Mouse (Mus musculus): Measurements from ENCODE around the gene Gm49318. TPM values are rescaled to one million over a fixed set of nuclear protein-coding genes. Genes with fewer than 3 reads are reported as not detected.
A peak's percentile ranks its signal among the peaks of the same experiment; 100 is the strongest.

The Gm49318 gene
- polyA plus RNA-seq, 1 experiment from 2014 or later = not detected

DNA sequence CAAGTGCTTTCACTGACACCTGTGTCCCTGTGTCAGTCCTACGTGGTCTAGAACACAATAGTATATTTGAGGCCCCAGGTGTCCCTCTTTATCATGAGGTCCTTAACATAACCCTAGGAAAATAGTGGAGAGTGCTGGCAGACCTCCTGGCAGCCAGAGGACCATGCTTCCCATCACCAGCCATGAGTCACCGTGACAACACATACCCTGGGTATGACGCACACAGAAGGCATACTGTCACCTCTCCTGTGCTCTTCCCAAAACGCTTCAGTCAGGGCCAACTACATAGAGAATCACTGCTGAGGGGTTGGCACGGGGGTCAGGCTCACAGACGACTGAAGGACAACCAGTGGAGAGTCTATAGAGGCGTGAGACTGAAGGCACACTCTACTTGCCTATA, 18.9 kb upstream of the Gm49318 start:
- Histone ChIP-seq H3K4me3 (replicated peaks; ENCODE audit: low read depth, low read length) (no peak overlapping the region), H3K9me3 (replicated peaks; ENCODE audit: low read length) (no peaks in the 10 kb centered on the region), H3K36me3 (ENCODE audit: insufficient read depth, low read length) (no peaks in the 10 kb centered on the region), H3K27me3 (ENCODE audit: insufficient read depth, low read length) (no peaks in the 10 kb centered on the region), H3K27ac (no peak overlapping the region), H3K4me2 (ENCODE audit: low read length) (no peak overlapping the region), H3K4me1 (replicated peaks; ENCODE audit: insufficient read depth, low read length) (no peaks in the 10 kb centered on the region), H3K9ac (ENCODE audit: low read depth, low read length) (no peak overlapping the region)
- no peak for ATAC-seq (replicated peaks; ENCODE audit: low FRiP score, low read depth)
- WGBS = 85% methylated on average over 7 of the region's 7 CpGs
- no peak for TF ChIP-seq CTCF (IDR thresholded peaks at IDR 0.05; ENCODE audit: low read depth)
- DNase-seq (ENCODE audit: low spot score) = no peak

DNA sequence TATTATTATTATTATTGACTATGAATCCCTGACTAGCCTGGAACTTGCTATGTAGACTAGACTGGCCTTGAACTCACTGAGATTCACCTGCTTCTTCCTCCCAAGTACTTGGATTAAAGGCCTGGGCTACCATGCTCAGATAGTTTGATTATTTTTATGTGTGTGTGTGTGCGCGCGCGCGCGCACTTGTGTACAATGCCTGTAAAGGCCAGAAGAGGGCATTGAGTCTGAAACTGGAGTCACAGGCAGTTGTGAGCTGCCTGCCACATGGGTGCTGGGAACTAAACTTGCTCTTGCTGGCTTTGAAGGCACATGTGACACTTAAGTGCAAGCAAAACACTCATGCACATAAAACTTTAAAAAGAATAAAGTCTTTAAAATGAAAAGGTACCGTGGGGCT, 18.2 kb upstream of the Gm49318 start:
- no peaks in the 10 kb centered on the region for H3K9me3 ChIP-seq (replicated peaks; ENCODE audit: low read length)
- H3K27me3 ChIP-seq (ENCODE audit: insufficient read depth, low read length) = no peaks in the 10 kb centered on the region
- ATAC-seq (replicated peaks; ENCODE audit: low FRiP score, low read depth) = no peak
- H3K9ac ChIP-seq (ENCODE audit: low read depth, low read length) = no peak overlapping the region
- H3K27ac ChIP-seq = no peak overlapping the region
- no peak for TF ChIP-seq CTCF (IDR thresholded peaks at IDR 0.05; ENCODE audit: low read depth)
- no peak overlapping the region for H3K4me2 ChIP-seq (ENCODE audit: low read length)
- H3K36me3 ChIP-seq (ENCODE audit: insufficient read depth, low read length) = no peaks in the 10 kb centered on the region
- DNase-seq (ENCODE audit: low spot score) = no peak
- WGBS = 94% methylated on average over 7 of the region's 7 CpGs
- H3K4me3 ChIP-seq (replicated peaks; ENCODE audit: low read depth, low read length) = no peak overlapping the region
- no peaks in the 10 kb centered on the region for H3K4me1 ChIP-seq (replicated peaks; ENCODE audit: insufficient read depth, low read length)

DNA sequence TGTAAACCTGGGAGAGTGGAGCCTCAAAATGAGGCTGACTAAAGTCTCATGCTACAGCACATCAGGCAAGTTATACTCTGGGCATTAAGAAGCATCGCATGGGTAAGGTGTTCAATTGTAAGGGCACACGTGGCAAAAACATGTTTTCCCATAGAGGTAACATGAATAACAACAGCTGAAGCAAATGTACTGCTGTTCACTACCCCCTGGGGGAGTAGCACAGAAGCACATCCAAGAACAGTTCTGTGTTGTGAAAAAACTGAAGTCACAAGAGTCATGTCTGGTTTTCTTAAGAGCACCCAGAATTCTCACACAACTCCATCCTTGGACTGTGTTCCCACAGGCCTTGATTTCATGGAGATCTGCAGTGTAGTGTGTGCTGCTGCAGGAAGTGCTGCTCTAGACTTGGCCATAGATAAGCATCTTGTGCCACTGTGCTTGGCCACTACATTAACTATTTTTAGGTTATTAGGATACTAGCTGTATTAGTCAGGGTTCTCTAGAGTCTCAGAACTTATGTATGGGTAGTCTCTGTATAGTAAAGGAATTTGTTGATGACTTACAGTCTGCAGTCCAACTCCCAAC, 16.1 kb upstream of the Gm49318 start:
- H3K9ac ChIP-seq (ENCODE audit: low read depth, low read length) = no peak overlapping the region
- DNase-seq (ENCODE audit: low spot score) (no peak), ATAC-seq (replicated peaks; ENCODE audit: low FRiP score, low read depth) (no peak)
- H3K4me1 ChIP-seq (replicated peaks; ENCODE audit: insufficient read depth, low read length) = no peaks in the 10 kb centered on the region
- no peak overlapping the region for H3K4me2 ChIP-seq (ENCODE audit: low read length)
- WGBS = 86% methylated on average over 2 of the region's 2 CpGs
- H3K36me3 ChIP-seq (ENCODE audit: insufficient read depth, low read length) = no peaks in the 10 kb centered on the region
- no peak overlapping the region for H3K4me3 ChIP-seq (replicated peaks; ENCODE audit: low read depth, low read length)
- H3K9me3 ChIP-seq (replicated peaks; ENCODE audit: low read length) = no peaks in the 10 kb centered on the region
- no peak overlapping the region for H3K27ac ChIP-seq
- no peaks in the 10 kb centered on the region for H3K27me3 ChIP-seq (ENCODE audit: insufficient read depth, low read length)
- no peak for TF ChIP-seq CTCF (IDR thresholded peaks at IDR 0.05; ENCODE audit: low read depth)

DNA sequence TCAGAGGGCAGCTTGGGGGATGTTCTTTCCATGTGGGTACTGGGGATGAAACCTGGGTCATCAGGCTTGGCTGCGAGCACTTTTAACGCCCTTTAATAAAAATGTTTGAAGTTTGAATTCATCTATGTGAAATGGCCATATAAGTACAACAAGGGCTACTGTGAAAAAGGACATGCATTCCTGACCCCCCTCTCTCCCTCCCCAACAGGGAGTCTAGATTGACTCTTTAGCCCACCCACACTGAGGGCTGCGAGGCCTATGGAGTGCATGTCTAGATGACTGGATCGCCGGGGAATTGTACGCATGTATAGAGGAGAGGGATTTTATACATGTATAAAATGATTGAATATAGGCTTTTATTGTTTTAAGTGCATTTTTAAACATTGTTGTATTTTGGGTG, 15.0 kb upstream of the Gm49318 start:
- 51% methylated on average over 6 of the region's 6 CpGs for WGBS
- H3K4me2 ChIP-seq (ENCODE audit: low read length) = peak overlapping the region; percentile 64
- no peaks in the 10 kb centered on the region for H3K36me3 ChIP-seq (ENCODE audit: insufficient read depth, low read length)
- DNase-seq (ENCODE audit: low spot score) (peak; percentile 56), ATAC-seq (replicated peaks; ENCODE audit: low FRiP score, low read depth) (no peak)
- H3K27ac ChIP-seq = peak overlapping the region; percentile 77
- H3K4me3 ChIP-seq (replicated peaks; ENCODE audit: low read depth, low read length) = peak overlapping the region; percentile 67
- H3K9me3 ChIP-seq (replicated peaks; ENCODE audit: low read length) = no peaks in the 10 kb centered on the region
- no peak for TF ChIP-seq CTCF (IDR thresholded peaks at IDR 0.05; ENCODE audit: low read depth)
- no peaks in the 10 kb centered on the region for H3K4me1 ChIP-seq (replicated peaks; ENCODE audit: insufficient read depth, low read length)
- H3K9ac ChIP-seq (ENCODE audit: low read depth, low read length) = peak overlapping the region; percentile 63
- H3K27me3 ChIP-seq (ENCODE audit: insufficient read depth, low read length) = no peaks in the 10 kb centered on the region

DNA sequence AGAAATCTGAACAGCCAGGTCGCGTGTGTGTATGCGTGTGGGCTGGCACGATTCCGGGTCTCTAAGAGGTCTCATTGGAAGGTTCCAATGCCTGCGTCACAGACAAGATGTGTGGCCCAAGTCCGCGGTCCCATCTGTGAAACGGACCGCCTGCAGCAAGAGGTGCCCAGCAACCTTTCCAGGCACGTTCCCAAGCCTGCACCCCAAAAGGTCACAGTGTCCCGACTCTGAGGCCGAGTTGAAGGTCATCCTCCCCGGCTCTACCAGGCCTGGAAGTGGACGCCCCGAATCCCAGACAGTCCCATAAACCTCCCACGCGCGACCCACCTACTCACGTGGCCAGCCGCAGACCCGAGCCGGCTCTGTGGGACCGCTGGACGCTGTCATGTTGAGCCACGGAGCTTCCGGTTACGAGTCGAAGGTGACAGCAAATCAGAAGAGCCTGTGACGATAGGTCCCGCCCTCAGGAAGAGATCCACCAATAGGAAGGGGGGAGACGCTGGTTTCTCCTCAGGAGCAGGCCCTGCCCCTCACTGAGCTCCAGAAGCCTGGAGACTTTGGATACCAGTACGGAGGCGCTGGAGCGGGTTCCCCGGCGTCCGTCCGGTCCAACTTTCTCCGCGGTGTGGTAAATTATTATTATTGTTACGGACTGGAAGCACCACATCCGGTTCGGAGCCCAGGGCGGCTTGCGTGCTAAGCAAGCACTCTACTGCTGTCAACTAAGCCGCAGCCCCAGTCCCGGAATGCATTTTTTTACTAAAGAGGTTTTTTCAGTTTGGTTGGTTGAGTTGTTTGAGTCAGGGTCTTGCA, 14.2 kb upstream of the Gm49318 start, which contains the start of gene Ecsit:
Ecsit (minus strand) TSS at position 417 of the 813 bp plus-strand sequence.
- under 1% methylated on average over 48 of the region's 48 CpGs for WGBS
- H3K9ac ChIP-seq (ENCODE audit: low read depth, low read length) = peak within 1 kb of the TSS; percentile 63

DNA sequence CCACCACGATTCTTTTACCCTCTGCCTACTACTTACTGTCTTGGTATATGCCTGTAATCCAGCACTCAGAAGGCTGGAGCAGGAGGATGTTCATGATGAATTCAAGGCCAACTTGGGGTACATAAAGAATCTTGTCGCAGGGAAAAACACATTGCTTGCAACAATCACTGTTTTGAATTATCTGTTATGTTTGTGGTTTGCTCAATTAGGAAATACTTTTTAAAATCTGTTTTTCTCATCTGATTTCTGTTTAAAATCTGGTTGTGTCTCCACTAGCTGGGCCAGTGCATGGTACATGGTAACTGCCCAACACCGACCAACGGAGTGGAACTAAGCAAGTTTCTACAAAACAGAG, 13.6 kb upstream of the Gm49318 start:
- Histone ChIP-seq H3K4me2 (ENCODE audit: low read length) (peak overlapping the region; percentile 64), H3K27ac (peak overlapping the region; percentile 77), H3K9ac (ENCODE audit: low read depth, low read length) (peak overlapping the region; percentile 63), H3K36me3 (ENCODE audit: insufficient read depth, low read length) (0 out of 2 replicates have a peak, but pooled peaks cover 4% of the 10 kb centered on the region), H3K4me1 (replicated peaks; ENCODE audit: insufficient read depth, low read length) (no peaks in the 10 kb centered on the region), H3K9me3 (replicated peaks; ENCODE audit: low read length) (no peaks in the 10 kb centered on the region), H3K4me3 (replicated peaks; ENCODE audit: low read depth, low read length) (peak overlapping the region; percentile 67), H3K27me3 (ENCODE audit: insufficient read depth, low read length) (no peaks in the 10 kb centered on the region)
- WGBS = 28% methylated on average over 4 of the region's 4 CpGs
- TF ChIP-seq CTCF (IDR thresholded peaks at IDR 0.05; ENCODE audit: low read depth) = no peak
- no peak for ATAC-seq (replicated peaks; ENCODE audit: low FRiP score, low read depth)
- DNase-seq (ENCODE audit: low spot score) = no peak

More for the DNA sequence above, 14.2 kb upstream of the Gm49318 start, which contains the start of gene Ecsit:
- no peaks in the 10 kb centered on the region for H3K4me1 ChIP-seq (replicated peaks; ENCODE audit: insufficient read depth, low read length)
- peak; percentile 98 for ATAC-seq (replicated peaks; ENCODE audit: low FRiP score, low read depth)
- DNase-seq (ENCODE audit: low spot score) = peak; percentile 99
- no peak for TF ChIP-seq CTCF (IDR thresholded peaks at IDR 0.05; ENCODE audit: low read depth)
- 0 out of 2 replicates have a peak, but pooled peaks cover 1% of the 10 kb centered on the region for H3K36me3 ChIP-seq (ENCODE audit: insufficient read depth, low read length)
- no peaks in the 10 kb centered on the region for H3K9me3 ChIP-seq (replicated peaks; ENCODE audit: low read length)
- H3K4me3 ChIP-seq (replicated peaks; ENCODE audit: low read depth, low read length) = peak within 1 kb of the TSS; percentile 67
- peak within 1 kb of the TSS; percentile 77 for H3K27ac ChIP-seq
- H3K27me3 ChIP-seq (ENCODE audit: insufficient read depth, low read length) = no peaks in the 10 kb centered on the region
- peak within 1 kb of the TSS; percentile 64 for H3K4me2 ChIP-seq (ENCODE audit: low read length)
